Mouse (Mus musculus) stomach, adult 2 months (tissue): ENCODE data around the gene Gstp3. TPM values are rescaled to one million over a fixed set of nuclear protein-coding genes. Genes with fewer than 3 reads are reported as not detected.

Source experiments
- polyA plus RNA-seq: library from polyadenylated mRNA; depleted of rRNA; stranded (reverse); fragments of >200 nt; gene quantifications from 2 replicates; pipeline ENCODE4 v1.2.3, GENCODE M21; 2012; rRNA removed

Gstp3 gene
- 1.6 and 1.9 TPM in 2 replicates for polyA plus RNA-seq

GRCm38 (mm10) chr19:4059069-4059740 lies at the start of gene Gstp3:
TSS of gene Gstp3 (minus strand) at chr19:4059569.

GRCm38 (mm10) chr19:4099837-4100717 lies 40.7 kb upstream of the Gstp3 start, which contains the start of gene Pitpnm1:
TSS of gene Pitpnm1 (plus strand) at chr19:4099998.

GRCm38 (mm10) chr19:4096642-4097440 lies 37.5 kb upstream of the Gstp3 start, which contains the start of gene Cdk2ap2:
TSS of gene Cdk2ap2 (plus strand) at chr19:4097182.

GRCm38 (mm10) chr19:4081394-4081793 lies 22.0 kb upstream of the Gstp3 start, which contains the start of gene Cabp2:
TSS of gene Cabp2 (plus strand) at chr19:4081578.

GRCm38 (mm10) chr19:4045966-4046865 lies 13.2 kb downstream of the Gstp3 start, which contains the start of gene Gstp2:
TSS of gene Gstp2 (minus strand) at chr19:4046023.

GRCm38 (mm10) chr19:4037788-4038232 lies 21.6 kb downstream of the Gstp3 start, which contains the start of gene Gstp1:
TSS of gene Gstp1 (minus strand) at chr19:4037985.

GRCm38 (mm10) chr19:4012432-4013022 lies 46.8 kb downstream of the Gstp3 start, which contains the start of gene Ndufv1:
TSS of gene Ndufv1 (minus strand) at chr19:4012806.

Other genes with a start within 250 kb of the Gstp3 start
- 32.5 and 46.5 TPM in 2 replicates for gene Chka, start 207.8 kb downstream of the Gstp3 start, polyA plus RNA-seq
- 67.3 and 72.2 TPM in 2 replicates for gene Tcirg1, start 152.4 kb downstream of the Gstp3 start, polyA plus RNA-seq
- 180 and 250 TPM in 2 replicates for gene Ndufs8, start 146.8 kb downstream of the Gstp3 start, polyA plus RNA-seq
- 2.0 TPM in 2 replicates for gene Aldh3b1, start 129.8 kb downstream of the Gstp3 start, polyA plus RNA-seq
- 31.5 and 46.6 TPM in 2 replicates for gene Unc93b1, start 124.4 kb downstream of the Gstp3 start, polyA plus RNA-seq
- gene Aldh3b3, start 100.9 kb downstream of the Gstp3 start, polyA plus RNA-seq: 0.15 and 0.23 TPM in 2 replicates
- gene Aldh3b2, start 87.2 kb downstream of the Gstp3 start, polyA plus RNA-seq: 32.2 and 43.3 TPM in 2 replicates
- 11.4 and 16.6 TPM in 2 replicates for gene Acy3, start 73.0 kb downstream of the Gstp3 start, polyA plus RNA-seq
- not detected in 2 replicates for gene Tbx10, start 66.8 kb downstream of the Gstp3 start, polyA plus RNA-seq
- gene Nudt8, start 59.0 kb downstream of the Gstp3 start, polyA plus RNA-seq: 14.0 and 30.7 TPM in 2 replicates
- 0.82 and 1.4 TPM in 2 replicates for gene Gm49405, start 58.9 kb downstream of the Gstp3 start, polyA plus RNA-seq
- 6.4 and 6.9 TPM in 2 replicates for gene Doc2g, start 56.3 kb downstream of the Gstp3 start, polyA plus RNA-seq
- gene Ndufv1, start 46.8 kb downstream of the Gstp3 start, polyA plus RNA-seq: 125 and 129 TPM in 2 replicates
- 1,477 and 1,578 TPM in 2 replicates for gene Gstp1, start 21.6 kb downstream of the Gstp3 start, polyA plus RNA-seq
- 160 and 194 TPM in 2 replicates for gene Gstp2, start 13.5 kb downstream of the Gstp3 start, polyA plus RNA-seq
- gene Cabp2, start 22.0 kb upstream of the Gstp3 start, polyA plus RNA-seq: not detected in 2 replicates
- 155 and 221 TPM in 2 replicates for gene Cdk2ap2, start 37.6 kb upstream of the Gstp3 start, polyA plus RNA-seq
- gene Pitpnm1, start 40.4 kb upstream of the Gstp3 start, polyA plus RNA-seq: 68.7 and 72.3 TPM in 2 replicates
- gene Aip, start 66.3 kb upstream of the Gstp3 start, polyA plus RNA-seq: 25.6 and 32.7 TPM in 2 replicates
- not detected in 2 replicates for gene Gpr152, start 80.2 kb upstream of the Gstp3 start, polyA plus RNA-seq
- not detected in 2 replicates for gene Cabp4, start 84.5 kb upstream of the Gstp3 start, polyA plus RNA-seq
- 140 and 142 TPM in 2 replicates for gene Coro1b, start 89.0 kb upstream of the Gstp3 start, polyA plus RNA-seq
- gene Ptprcap, start 94.0 kb upstream of the Gstp3 start, polyA plus RNA-seq: 25.8 and 51.7 TPM in 2 replicates
- gene Rps6kb2, start 103.8 kb upstream of the Gstp3 start, polyA plus RNA-seq: 37.1 and 39.1 TPM in 2 replicates
- 4.6 and 5.3 TPM in 2 replicates for gene Carns1, start 115.9 kb upstream of the Gstp3 start, polyA plus RNA-seq
- 1.5 and 5.0 TPM in 2 replicates for gene Tbc1d10c, start 131.7 kb upstream of the Gstp3 start, polyA plus RNA-seq
- gene Ppp1ca, start 132.5 kb upstream of the Gstp3 start, polyA plus RNA-seq: 202 and 205 TPM in 2 replicates
- gene Rad9a, start 142.1 kb upstream of the Gstp3 start, polyA plus RNA-seq: 8.0 and 9.5 TPM in 2 replicates
- gene Clcf1, start 154.7 kb upstream of the Gstp3 start, polyA plus RNA-seq: 6.8 and 7.5 TPM in 2 replicates
- gene AC109138.7, start 154.8 kb upstream of the Gstp3 start, polyA plus RNA-seq: not detected in 2 replicates
- gene Pold4, start 172.3 kb upstream of the Gstp3 start, polyA plus RNA-seq: 55.0 and 65.2 TPM in 2 replicates
- 70.7 and 85.1 TPM in 2 replicates for gene Ssh3, start 209.6 kb upstream of the Gstp3 start, polyA plus RNA-seq
- gene Ankrd13d, start 223.6 kb upstream of the Gstp3 start, polyA plus RNA-seq: 5.5 and 7.2 TPM in 2 replicates
- gene Grk2, start 246.7 kb upstream of the Gstp3 start, polyA plus RNA-seq: 54.8 and 71.4 TPM in 2 replicates